Mouse (Mus musculus): ENCODE measurements at regions not wholly inside any gene's neighbourhood (a gene's known extent, or its start where the extent isn't known, plus 50 kb on each side); places are given as distances from the start of the nearest gene placed in this dataset.

DNA sequence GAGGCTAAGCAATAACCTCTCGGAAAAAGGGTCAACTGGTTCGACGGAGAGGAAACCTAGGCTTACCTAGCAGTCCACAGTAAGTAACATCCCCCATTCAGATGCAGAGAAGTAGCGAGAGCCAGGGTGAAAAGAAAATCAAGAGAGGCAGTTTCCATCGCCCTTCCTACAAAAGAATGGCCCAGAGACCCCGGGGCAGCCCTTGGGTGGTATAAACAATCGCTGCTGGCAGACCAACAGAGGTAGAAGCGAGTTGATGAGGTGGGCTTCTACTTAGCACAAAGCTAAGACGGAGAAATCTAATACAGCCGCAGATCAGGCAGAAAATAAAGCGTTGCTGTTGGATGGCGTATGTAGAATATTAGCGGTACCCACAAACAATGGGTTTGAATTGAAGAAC, 57.8 kb upstream of the Arl15 start:
- DNase-seq (ENCODE audit: inconsistent ontology term) = no peak

DNA sequence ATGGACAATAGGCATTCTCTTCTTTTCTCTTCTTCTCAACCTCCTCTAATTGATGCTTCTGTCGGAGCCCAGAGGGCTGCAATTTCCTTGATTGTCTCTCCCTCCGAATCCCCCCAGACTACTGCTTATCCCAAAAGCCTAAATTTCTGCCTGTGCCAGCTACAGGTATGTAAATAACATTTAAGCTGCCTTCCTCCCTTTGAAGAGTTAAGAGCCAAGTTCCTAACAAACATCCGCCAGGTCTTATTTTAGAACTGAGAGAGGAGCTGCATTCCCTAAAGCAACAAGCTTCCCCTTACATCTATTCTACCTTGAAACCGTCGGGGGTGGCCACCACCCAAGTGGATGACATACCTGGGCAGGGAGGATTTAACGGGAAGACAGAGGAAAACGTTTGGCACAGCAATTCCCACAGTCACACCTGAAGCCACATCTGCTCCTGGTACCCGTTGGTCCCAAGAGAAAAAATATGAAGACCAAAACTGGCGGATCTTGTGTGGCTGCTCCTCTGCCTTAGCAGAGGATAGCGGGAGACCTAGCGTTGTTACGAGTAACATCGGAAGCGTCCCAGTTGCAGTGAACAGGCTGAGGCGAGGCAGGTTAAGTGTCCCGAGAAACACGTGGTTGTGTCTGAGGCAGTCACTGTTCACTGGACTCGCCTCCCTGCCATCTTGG, 58.6 kb upstream of the Arl15 start:
- no peak for DNase-seq (ENCODE audit: inconsistent ontology term)

DNA sequence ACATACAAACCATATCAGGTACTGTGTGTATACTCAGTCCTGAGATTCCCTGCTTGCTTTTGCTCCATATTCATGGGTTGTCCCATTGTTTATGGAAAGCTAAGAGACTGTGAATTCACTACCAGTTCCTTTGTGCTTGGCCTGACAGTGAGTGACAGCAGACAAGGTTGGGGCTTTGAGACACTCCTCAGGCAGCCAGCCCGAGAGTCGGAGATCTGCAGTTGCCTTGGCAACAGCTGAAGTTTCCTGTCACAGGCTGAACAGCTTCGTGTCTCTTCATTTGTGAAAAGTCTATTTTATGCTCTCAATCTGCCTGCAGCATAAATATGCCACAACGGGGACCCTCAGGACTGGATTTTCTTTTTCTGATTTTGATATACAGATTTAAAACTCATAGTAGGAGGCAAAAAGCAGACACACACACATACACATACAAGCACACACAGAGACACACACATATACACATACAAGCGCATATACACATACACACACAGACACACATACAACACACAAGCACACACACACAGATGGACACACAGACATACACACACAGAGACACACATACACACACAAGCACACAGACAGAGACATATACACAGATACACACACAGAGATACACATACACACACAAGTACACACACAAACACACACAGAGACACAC, 60.0 kb upstream of the Arl15 start:
- DNase-seq (ENCODE audit: inconsistent ontology term) = no peak

GRCm38 (mm10) chr13:113733734-113734133, 60.6 kb upstream of the Arl15 start:
- no peak for DNase-seq (ENCODE audit: inconsistent ontology term)

- DNase-seq (ENCODE audit: inconsistent ontology term) = no peak
These were observed 63.4 kb upstream of the Arl15 start for GRCm38 (mm10) chr13:113730776-113731400.

- peak; percentile 9 for DNase-seq (ENCODE audit: inconsistent ontology term)
These were observed 64.1 kb upstream of the Arl15 start for GRCm38 (mm10) chr13:113730062-113730775.

DNA sequence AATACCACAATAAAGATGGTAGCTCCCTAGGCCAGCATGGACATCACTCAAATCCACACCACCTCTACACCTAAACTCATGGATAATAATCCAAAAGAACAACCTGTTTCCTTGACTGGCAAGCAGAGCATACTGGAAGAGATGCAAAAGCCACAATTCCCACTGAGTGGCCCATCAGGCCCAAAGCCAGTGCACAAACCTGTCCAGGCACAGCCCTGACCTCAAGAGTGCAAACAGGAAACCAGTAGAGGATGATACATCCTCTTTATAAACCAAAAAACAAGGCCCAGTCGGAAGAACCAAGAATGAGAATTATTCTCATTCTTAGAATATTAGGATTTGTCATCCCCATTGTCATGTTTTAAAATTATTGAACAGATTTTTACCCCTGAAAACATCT, 64.7 kb upstream of the Arl15 start:
- no peak for DNase-seq (ENCODE audit: inconsistent ontology term)

- peak; percentile 14 for DNase-seq (ENCODE audit: inconsistent ontology term)
These were observed 64.6 kb upstream of the Hspb3 start for GRCm38 (mm10) chr13:113728111-113728510.

DNA sequence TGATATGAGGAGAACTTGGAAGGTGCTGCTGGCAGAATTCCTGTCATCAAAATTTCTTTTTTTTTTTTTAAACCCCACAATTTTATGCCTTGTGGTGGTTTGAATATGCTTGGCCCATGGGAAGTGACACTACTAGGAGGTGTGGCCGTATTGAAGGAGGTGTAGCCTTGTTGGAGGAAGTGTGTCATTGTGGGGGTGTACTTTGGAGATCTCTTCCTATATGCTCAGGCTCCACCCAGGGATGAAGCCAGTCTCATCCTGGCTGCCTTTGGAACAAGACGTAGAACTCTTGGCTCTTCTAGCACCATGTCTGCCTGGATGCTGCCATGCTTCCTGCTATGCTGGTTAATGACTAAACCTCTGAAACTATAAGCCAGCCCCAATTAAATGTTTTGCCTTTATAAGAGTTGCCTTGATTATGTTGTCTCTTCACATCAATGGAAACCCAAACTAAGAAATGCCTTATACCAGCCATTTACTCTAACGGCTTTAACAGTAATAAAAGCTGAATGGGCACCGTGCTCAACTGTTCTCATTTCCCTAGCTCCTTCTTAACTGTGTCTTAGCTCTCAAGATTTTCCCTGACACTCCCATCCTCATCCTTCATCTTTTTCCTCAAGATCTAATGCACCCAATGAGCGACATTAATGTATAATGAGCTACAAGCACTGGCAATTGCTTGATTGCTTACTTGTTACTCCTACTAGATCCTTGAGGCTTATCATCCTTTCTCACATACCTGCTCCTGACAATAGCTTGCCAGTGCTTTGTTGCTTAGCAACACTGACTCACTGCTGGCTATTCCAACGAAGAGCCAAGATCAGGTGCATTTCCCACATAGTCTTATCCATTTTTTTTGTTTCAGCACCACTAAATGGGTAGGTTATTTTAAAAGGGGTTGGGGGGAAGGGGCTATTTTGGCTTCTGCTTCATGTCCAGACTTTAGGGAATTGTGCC, 61.7 kb upstream of the Hspb3 start:
- DNase-seq (ENCODE audit: inconsistent ontology term) = no peak

GRCm38 (mm10) chr13:113715231-113715630, 51.8 kb upstream of the Hspb3 start:
- no peak for DNase-seq (ENCODE audit: inconsistent ontology term)

- DNase-seq (ENCODE audit: inconsistent ontology term) = no peak
These were observed 50.4 kb upstream of the Hspb3 start for GRCm38 (mm10) chr13:113713844-113714243.

Measured in Muller cell, postnatal 12 days (primary cell).